Mouse (Mus musculus): ENCODE measurements around the gene Ap2a2. TPM values are rescaled to one million over a fixed set of nuclear protein-coding genes. Genes with fewer than 3 reads are reported as not detected.

Gene Ap2a2
- polyA plus RNA-seq, 1 experiment from 2014 or later, result 68.8 TPM

- WGBS, result 87% methylated on average over 3 of the region's 3 CpGs
- H3K4me3 ChIP-seq (ENCODE audit: low read depth, low read length), result no peak overlapping the region
- H3K27me3 ChIP-seq (ENCODE audit: control insufficient read depth, insufficient read depth, low read length), result no peaks in the 10 kb centered on the region
- DNase-seq (ENCODE audit: low spot score) (no peak), ATAC-seq (replicated peaks; ENCODE audit: insufficient number of reproducible peaks, low FRiP score, low TSS enrichment, low read depth) (no peak)
- H3K4me2 ChIP-seq (ENCODE audit: low read depth, low read length), result no peak overlapping the region
- no peaks in the 10 kb centered on the region for H3K9me3 ChIP-seq (replicated peaks; ENCODE audit: control insufficient read depth, low read length)
- H3K4me1 ChIP-seq (ENCODE audit: control insufficient read depth, insufficient read depth, low read length), result no peaks in the 10 kb centered on the region
- H3K27ac ChIP-seq (replicated peaks; ENCODE audit: low read depth, low read length), result no peak overlapping the region
- H3K36me3 ChIP-seq (replicated peaks; ENCODE audit: control insufficient read depth, insufficient read depth, low read depth, low read length), result no peaks in the 10 kb centered on the region
- no peak overlapping the region for H3K9ac ChIP-seq (replicated peaks; ENCODE audit: low read length)
Measured at GRCm38 (mm10) chr7:141577801-141578200, 15.8 kb downstream of the Ap2a2 start.

GRCm38 (mm10) chr7:141578511-141578910 is 16.5 kb downstream of the Ap2a2 start:
- WGBS, result 100% methylated on average over 1 of the region's 1 CpGs
- H3K4me2 ChIP-seq (ENCODE audit: low read depth, low read length), result no peak overlapping the region
- DNase-seq (ENCODE audit: low spot score) (no peak), ATAC-seq (replicated peaks; ENCODE audit: insufficient number of reproducible peaks, low FRiP score, low TSS enrichment, low read depth) (no peak)
- no peak overlapping the region for H3K9ac ChIP-seq (replicated peaks; ENCODE audit: low read length)
- no peaks in the 10 kb centered on the region for H3K4me1 ChIP-seq (ENCODE audit: control insufficient read depth, insufficient read depth, low read length)
- H3K36me3 ChIP-seq (replicated peaks; ENCODE audit: control insufficient read depth, insufficient read depth, low read depth, low read length), result no peaks in the 10 kb centered on the region
- no peak overlapping the region for H3K27ac ChIP-seq (replicated peaks; ENCODE audit: low read depth, low read length)
- H3K4me3 ChIP-seq (ENCODE audit: low read depth, low read length), result no peak overlapping the region
- H3K27me3 ChIP-seq (ENCODE audit: control insufficient read depth, insufficient read depth, low read length), result no peaks in the 10 kb centered on the region
- no peaks in the 10 kb centered on the region for H3K9me3 ChIP-seq (replicated peaks; ENCODE audit: control insufficient read depth, low read length)

GRCm38 (mm10) chr7:141578943-141579342 is 17.0 kb downstream of the Ap2a2 start:
- H3K4me2 ChIP-seq (ENCODE audit: low read depth, low read length), result no peak overlapping the region
- no peak for ATAC-seq (replicated peaks; ENCODE audit: insufficient number of reproducible peaks, low FRiP score, low TSS enrichment, low read depth)
- WGBS, result 90% methylated on average over 2 of the region's 2 CpGs
- H3K36me3 ChIP-seq (replicated peaks; ENCODE audit: control insufficient read depth, insufficient read depth, low read depth, low read length), result no peaks in the 10 kb centered on the region
- DNase-seq (ENCODE audit: low spot score), result no peak
- H3K9me3 ChIP-seq (replicated peaks; ENCODE audit: control insufficient read depth, low read length), result no peaks in the 10 kb centered on the region
- no peak overlapping the region for H3K4me3 ChIP-seq (ENCODE audit: low read depth, low read length)
- H3K4me1 ChIP-seq (ENCODE audit: control insufficient read depth, insufficient read depth, low read length), result no peaks in the 10 kb centered on the region
- H3K27me3 ChIP-seq (ENCODE audit: control insufficient read depth, insufficient read depth, low read length), result no peaks in the 10 kb centered on the region
- no peak overlapping the region for H3K27ac ChIP-seq (replicated peaks; ENCODE audit: low read depth, low read length)
- no peak overlapping the region for H3K9ac ChIP-seq (replicated peaks; ENCODE audit: low read length)

- Histone ChIP-seq H3K4me3 (ENCODE audit: low read depth, low read length) (no peak overlapping the region), H3K27me3 (ENCODE audit: control insufficient read depth, insufficient read depth, low read length) (no peaks in the 10 kb centered on the region)
- 81% methylated on average over 7 of the region's 7 CpGs for WGBS
Measured at GRCm38 (mm10) chr7:141581323-141581722, 19.4 kb downstream of the Ap2a2 start.

GRCm38 (mm10) chr7:141584048-141584841 is 22.3 kb downstream of the Ap2a2 start:
- no peak overlapping the region for H3K9ac ChIP-seq (replicated peaks; ENCODE audit: low read length)
- no peaks in the 10 kb centered on the region; the same call in 1 of the 2 replicates for H3K36me3 ChIP-seq (replicated peaks; ENCODE audit: control insufficient read depth, insufficient read depth, low read depth, low read length)
- H3K4me3 ChIP-seq (ENCODE audit: low read depth, low read length), result no peak overlapping the region
- ATAC-seq (replicated peaks; ENCODE audit: insufficient number of reproducible peaks, low FRiP score, low TSS enrichment, low read depth), result no peak
- no peak overlapping the region for H3K27ac ChIP-seq (replicated peaks; ENCODE audit: low read depth, low read length)
- H3K4me1 ChIP-seq (ENCODE audit: control insufficient read depth, insufficient read depth, low read length), result no peaks in the 10 kb centered on the region
- no peaks in the 10 kb centered on the region for H3K27me3 ChIP-seq (ENCODE audit: control insufficient read depth, insufficient read depth, low read length)
- H3K9me3 ChIP-seq (replicated peaks; ENCODE audit: control insufficient read depth, low read length), result no peaks in the 10 kb centered on the region
- WGBS, result 92% methylated on average over 4 of the region's 5 CpGs
- no peak for DNase-seq (ENCODE audit: low spot score)
- no peak overlapping the region for H3K4me2 ChIP-seq (ENCODE audit: low read depth, low read length)

More at GRCm38 (mm10) chr7:141581323-141581722, 19.4 kb downstream of the Ap2a2 start:
- Histone ChIP-seq H3K4me1 (ENCODE audit: control insufficient read depth, insufficient read depth, low read length) (no peaks in the 10 kb centered on the region), H3K27ac (replicated peaks; ENCODE audit: low read depth, low read length) (no peak overlapping the region), H3K9ac (replicated peaks; ENCODE audit: low read length) (no peak overlapping the region), H3K9me3 (replicated peaks; ENCODE audit: control insufficient read depth, low read length) (no peaks in the 10 kb centered on the region), H3K4me2 (ENCODE audit: low read depth, low read length) (no peak overlapping the region), H3K36me3 (replicated peaks; ENCODE audit: control insufficient read depth, insufficient read depth, low read depth, low read length) (no peaks in the 10 kb centered on the region)
- DNase-seq (ENCODE audit: low spot score) (no peak), ATAC-seq (replicated peaks; ENCODE audit: insufficient number of reproducible peaks, low FRiP score, low TSS enrichment, low read depth) (no peak)

- no peak for DNase-seq (ENCODE audit: low spot score)
- 78% methylated on average over 4 of the region's 4 CpGs for WGBS
Measured at GRCm38 (mm10) chr7:141585288-141585687, 23.3 kb downstream of the Ap2a2 start.

GRCm38 (mm10) chr7:141585881-141586280 is 23.9 kb downstream of the Ap2a2 start:
- H3K4me2 ChIP-seq (ENCODE audit: low read depth, low read length), result no peak overlapping the region
- WGBS, result 86% methylated on average over 1 of the region's 1 CpGs
- DNase-seq (ENCODE audit: low spot score) (no peak), ATAC-seq (replicated peaks; ENCODE audit: insufficient number of reproducible peaks, low FRiP score, low TSS enrichment, low read depth) (no peak)
- no peak overlapping the region for H3K4me3 ChIP-seq (ENCODE audit: low read depth, low read length)
- no peak overlapping the region for H3K27ac ChIP-seq (replicated peaks; ENCODE audit: low read depth, low read length)
- no peak overlapping the region for H3K9ac ChIP-seq (replicated peaks; ENCODE audit: low read length)
- H3K9me3 ChIP-seq (replicated peaks; ENCODE audit: control insufficient read depth, low read length), result no peaks in the 10 kb centered on the region
- H3K36me3 ChIP-seq (replicated peaks; ENCODE audit: control insufficient read depth, insufficient read depth, low read depth, low read length), result no peaks in the 10 kb centered on the region; the same call in 1 of the 2 replicates
- H3K27me3 ChIP-seq (ENCODE audit: control insufficient read depth, insufficient read depth, low read length), result no peaks in the 10 kb centered on the region
- H3K4me1 ChIP-seq (ENCODE audit: control insufficient read depth, insufficient read depth, low read length), result no peaks in the 10 kb centered on the region

More at GRCm38 (mm10) chr7:141585288-141585687, 23.3 kb downstream of the Ap2a2 start:
- Histone ChIP-seq H3K9me3 (replicated peaks; ENCODE audit: control insufficient read depth, low read length) (no peaks in the 10 kb centered on the region), H3K27ac (replicated peaks; ENCODE audit: low read depth, low read length) (no peak overlapping the region), H3K9ac (replicated peaks; ENCODE audit: low read length) (no peak overlapping the region), H3K4me1 (ENCODE audit: control insufficient read depth, insufficient read depth, low read length) (no peaks in the 10 kb centered on the region), H3K27me3 (ENCODE audit: control insufficient read depth, insufficient read depth, low read length) (no peaks in the 10 kb centered on the region), H3K4me3 (ENCODE audit: low read depth, low read length) (no peak overlapping the region), H3K36me3 (replicated peaks; ENCODE audit: control insufficient read depth, insufficient read depth, low read depth, low read length) (no peaks in the 10 kb centered on the region; the same call in 1 of the 2 replicates), H3K4me2 (ENCODE audit: low read depth, low read length) (no peak overlapping the region)
- peak; percentile 44; the same call in 1 of the 2 replicates for ATAC-seq (replicated peaks; ENCODE audit: insufficient number of reproducible peaks, low FRiP score, low TSS enrichment, low read depth)

GRCm38 (mm10) chr7:141588890-141589289 is 26.9 kb downstream of the Ap2a2 start:
- no peak overlapping the region for H3K4me3 ChIP-seq (ENCODE audit: low read depth, low read length)
- H3K27me3 ChIP-seq (ENCODE audit: control insufficient read depth, insufficient read depth, low read length), result no peaks in the 10 kb centered on the region
- DNase-seq (ENCODE audit: low spot score), result no peak
- WGBS, result 91% methylated on average over 6 of the region's 6 CpGs
- H3K4me2 ChIP-seq (ENCODE audit: low read depth, low read length), result no peak overlapping the region
- H3K27ac ChIP-seq (replicated peaks; ENCODE audit: low read depth, low read length), result no peak overlapping the region
- H3K4me1 ChIP-seq (ENCODE audit: control insufficient read depth, insufficient read depth, low read length), result no peaks in the 10 kb centered on the region
- H3K36me3 ChIP-seq (replicated peaks; ENCODE audit: control insufficient read depth, insufficient read depth, low read depth, low read length), result no peaks in the 10 kb centered on the region; the same call in none of the 2 replicates
- no peak overlapping the region for H3K9ac ChIP-seq (replicated peaks; ENCODE audit: low read length)
- ATAC-seq (replicated peaks; ENCODE audit: insufficient number of reproducible peaks, low FRiP score, low TSS enrichment, low read depth), result no peak
- H3K9me3 ChIP-seq (replicated peaks; ENCODE audit: control insufficient read depth, low read length), result no peaks in the 10 kb centered on the region
